Mouse (Mus musculus) embryonic facial prominence, embryonic 13.5 days (tissue): ENCODE results near the gene C2cd5. TPM values are rescaled to one million over a fixed set of nuclear protein-coding genes. Genes with fewer than 3 reads are reported as not detected.

ENCODE experiments used
- ATAC-seq: fragments of 200-750 bp; cut with Nextera tagmentation; 2 replicates; pipeline ENCODE4 v1.8.0; 2017; ENCODE audit warnings: low read depth; ENCODE audit not compliant: insufficient number of reproducible peaks, insufficient read depth, low FRiP score, low TSS enrichment
- H3K27ac ChIP-seq: fragments of 300-500 bp; sonication (generic); 2 replicates; pipeline ENCODE4 v1.5.1; 2015; ENCODE audit warnings: moderate library complexity, mild to moderate bottlenecking, inconsistent platforms
- H3K27me3 ChIP-seq: fragments of 300-500 bp; sonication (generic); 2 replicates; pipeline ENCODE4 v1.6.1; 2015; ENCODE audit warnings: mild to moderate bottlenecking, inconsistent platforms
- H3K36me3 ChIP-seq: fragments of 300-500 bp; sonication (generic); 2 replicates; pipeline ENCODE4 v1.6.1; 2015; ENCODE audit warnings: mild to moderate bottlenecking, inconsistent platforms
- H3K4me1 ChIP-seq: fragments of 300-500 bp; sonication (generic); 2 replicates; pipeline ENCODE4 v1.6.1; 2015; ENCODE audit warnings: inconsistent platforms
- H3K4me2 ChIP-seq: fragments of 300-500 bp; sonication (generic); 2 replicates; pipeline ENCODE4 v1.6.1; 2015; ENCODE audit warnings: moderate library complexity, mild to moderate bottlenecking, inconsistent platforms
- H3K4me3 ChIP-seq: fragments of 300-500 bp; sonication (generic); 2 replicates; pipeline ENCODE4 v1.5.1; 2015; ENCODE audit warnings: mild to moderate bottlenecking, inconsistent platforms
- H3K9ac ChIP-seq: fragments of 300-500 bp; sonication (generic); 2 replicates; pipeline ENCODE4 v1.6.1; 2015; ENCODE audit warnings: mild to moderate bottlenecking, inconsistent platforms
- H3K9me3 ChIP-seq: fragments of 300-500 bp; sonication (generic); 2 replicates; pipeline ENCODE4 v1.6.1; 2016; ENCODE audit warnings: inconsistent platforms
- WGBS: fragments of 180-500 bp; shearing (Covaris S2); methylation state at CpG from one replicate; pipeline ENCODE4 v1.1.7; 2015; ENCODE audit warnings: mixed read lengths; 5-methylcytosine and 5-hydroxymethylcytosine counted together
- polyA plus RNA-seq: library from polyadenylated mRNA; unstranded; fragments of >200 nt; fragmentation: Nextera tagmentation; extraction: Ambion mirVana; gene quantifications from 2 replicates; pipeline ENCODE4 v1.2.1, GENCODE M21; 2015

The C2cd5 gene
- polyA plus RNA-seq, 1 experiment from 2014 or later: 35.7 TPM

GRCm38 (mm10) chr6:143070736-143071135 lies 29.2 kb downstream of the C2cd5 start:
- Histone ChIP-seq H3K27me3 (no peaks in the 10 kb centered on the region), H3K9ac (no peak overlapping the region), H3K27ac (no peak overlapping the region), H3K4me3 (no peak overlapping the region), H3K4me2 (no peak overlapping the region), H3K9me3 (no peaks in the 10 kb centered on the region), H3K4me1 (no peaks in the 10 kb centered on the region), H3K36me3 (peaks cover 34% of the 10 kb centered on the region)
- 72% methylated on average over 9 of the region's 9 CpGs for WGBS
- no peak for ATAC-seq

- Histone ChIP-seq H3K4me3 (no peak overlapping the region), H3K27ac (no peak overlapping the region), H3K27me3 (no peaks in the 10 kb centered on the region), H3K4me1 (no peaks in the 10 kb centered on the region), H3K9me3 (no peaks in the 10 kb centered on the region), H3K9ac (no peak overlapping the region), H3K36me3 (peaks cover 31% of the 10 kb centered on the region), H3K4me2 (no peak overlapping the region)
- no peak for ATAC-seq
- 91% methylated on average over 5 of the region's 5 CpGs for WGBS
Observed at GRCm38 (mm10) chr6:143070019-143070418, 29.9 kb downstream of the C2cd5 start.

- Histone ChIP-seq H3K27ac (no peak overlapping the region), H3K9me3 (no peaks in the 10 kb centered on the region), H3K4me2 (no peak overlapping the region), H3K4me1 (no peaks in the 10 kb centered on the region), H3K36me3 (peaks cover 26% of the 10 kb centered on the region), H3K27me3 (no peaks in the 10 kb centered on the region), H3K9ac (no peak overlapping the region), H3K4me3 (no peak overlapping the region)
- WGBS: 89% methylated on average over 8 of the region's 8 CpGs
- ATAC-seq: no peak
Observed at GRCm38 (mm10) chr6:143069606-143070005, 30.3 kb downstream of the C2cd5 start.

DNA sequence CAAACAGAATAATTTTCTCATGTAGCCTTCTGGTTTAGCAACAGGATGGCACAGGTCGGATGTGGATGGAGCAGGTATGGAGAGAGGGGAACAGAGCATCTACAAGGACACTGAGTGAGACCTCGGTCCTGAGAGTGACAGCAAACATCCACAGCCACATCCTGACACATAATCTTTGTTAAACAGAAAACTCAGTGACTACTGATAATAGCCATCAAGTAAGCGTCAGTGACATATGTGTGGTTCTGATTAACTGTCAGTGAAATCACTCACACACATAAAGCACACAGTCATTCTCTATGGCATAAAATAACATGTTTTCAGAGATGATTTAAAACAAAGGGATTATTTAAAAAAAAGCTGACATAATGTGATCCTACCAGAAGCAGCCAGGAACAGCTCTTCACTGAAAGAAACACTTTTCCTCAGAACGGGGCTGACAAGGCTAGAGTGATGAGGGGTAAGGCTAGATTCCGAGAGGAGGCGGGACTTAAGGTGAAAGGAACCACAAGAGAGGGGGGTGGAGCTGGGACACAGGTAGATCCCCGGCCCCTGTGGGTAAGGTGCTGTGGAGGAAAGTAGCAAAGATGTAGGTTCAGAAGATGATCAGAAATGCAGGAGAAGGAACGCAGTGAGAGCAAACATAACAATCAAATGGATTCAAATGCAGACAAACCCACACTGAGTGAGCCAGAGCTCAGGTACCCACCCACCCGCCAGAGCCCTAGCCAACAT lies 31.6 kb downstream of the C2cd5 start:
- H3K4me2 ChIP-seq: no peak overlapping the region
- WGBS: 69% methylated on average over 9 of the region's 9 CpGs
- H3K36me3 ChIP-seq: peaks cover 19% of the 10 kb centered on the region
- H3K9ac ChIP-seq: no peak overlapping the region
- ATAC-seq: no peak
- no peaks in the 10 kb centered on the region for H3K27me3 ChIP-seq
- no peaks in the 10 kb centered on the region for H3K4me1 ChIP-seq
- no peak overlapping the region for H3K4me3 ChIP-seq
- H3K9me3 ChIP-seq: no peaks in the 10 kb centered on the region
- no peak overlapping the region for H3K27ac ChIP-seq

DNA sequence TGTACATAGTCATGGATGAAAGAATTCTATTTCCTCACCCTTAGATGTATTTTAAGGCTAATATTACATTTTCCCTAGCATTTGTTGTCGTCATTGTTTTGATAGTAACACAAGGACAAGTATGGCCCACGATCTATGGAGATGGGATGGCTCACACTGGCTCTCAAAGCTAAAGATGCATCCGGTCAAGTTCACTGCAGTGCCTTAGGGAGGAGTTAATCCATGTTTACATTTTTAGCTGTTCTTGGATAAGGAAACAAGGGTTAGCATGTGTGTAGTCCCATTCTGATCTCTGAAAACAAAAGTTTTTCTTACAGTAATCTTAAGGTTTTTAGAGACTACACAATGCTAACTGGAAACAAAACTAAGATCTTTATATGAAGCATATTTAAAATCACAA lies 32.3 kb downstream of the C2cd5 start:
- Histone ChIP-seq H3K4me1 (no peaks in the 10 kb centered on the region), H3K9ac (no peak overlapping the region), H3K4me3 (no peak overlapping the region), H3K27me3 (no peaks in the 10 kb centered on the region), H3K36me3 (peaks cover 18% of the 10 kb centered on the region; the same call in 1 of the 2 replicates), H3K9me3 (no peaks in the 10 kb centered on the region), H3K4me2 (no peak overlapping the region), H3K27ac (no peak overlapping the region)
- ATAC-seq: no peak
- 76% methylated on average over 3 of the region's 3 CpGs for WGBS

- Histone ChIP-seq H3K4me1 (no peaks in the 10 kb centered on the region), H3K9me3 (no peaks in the 10 kb centered on the region), H3K4me2 (no peak overlapping the region), H3K9ac (no peak overlapping the region), H3K27ac (no peak overlapping the region), H3K27me3 (no peaks in the 10 kb centered on the region), H3K4me3 (no peak overlapping the region), H3K36me3 (peaks cover 14% of the 10 kb centered on the region; the same call in 1 of the 2 replicates)
- ATAC-seq: no peak
- WGBS: 79% methylated on average over 9 of the region's 9 CpGs
Observed at GRCm38 (mm10) chr6:143066859-143067258, 33.1 kb downstream of the C2cd5 start.

DNA sequence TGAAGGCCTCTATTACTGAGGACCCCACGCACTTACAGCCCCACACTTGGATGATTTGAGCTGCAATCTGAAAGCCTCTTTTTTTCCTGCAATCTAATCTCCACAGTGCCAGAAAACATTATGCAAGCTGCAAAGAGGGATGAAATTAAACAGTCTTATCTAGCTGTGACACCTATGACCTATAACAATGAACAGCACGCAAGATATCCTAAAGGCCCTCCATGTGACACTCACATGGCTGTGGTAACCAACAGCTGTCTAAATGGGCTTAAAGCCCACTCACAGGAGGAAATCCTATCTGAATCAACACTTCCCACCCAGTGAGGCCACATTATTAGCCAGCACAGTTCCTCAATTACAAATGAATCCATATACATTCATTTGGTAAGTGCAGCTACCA lies 35.9 kb downstream of the C2cd5 start:
- H3K4me1 ChIP-seq: no peaks in the 10 kb centered on the region
- H3K27me3 ChIP-seq: no peaks in the 10 kb centered on the region
- H3K27ac ChIP-seq: no peak overlapping the region
- H3K4me2 ChIP-seq: no peak overlapping the region
- no peak overlapping the region for H3K4me3 ChIP-seq
- WGBS: 86% methylated on average over 2 of the region's 2 CpGs
- H3K36me3 ChIP-seq: peaks cover 10% of the 10 kb centered on the region; the same call in 1 of the 2 replicates
- H3K9ac ChIP-seq: no peak overlapping the region
- no peaks in the 10 kb centered on the region for H3K9me3 ChIP-seq
- ATAC-seq: no peak

GRCm38 (mm10) chr6:143057601-143058000 lies 42.3 kb downstream of the C2cd5 start:
- Histone ChIP-seq H3K4me1 (no peaks in the 10 kb centered on the region), H3K4me3 (no peak overlapping the region), H3K36me3 (peaks cover 11% of the 10 kb centered on the region; the same call in 1 of the 2 replicates), H3K9me3 (no peaks in the 10 kb centered on the region), H3K27ac (no peak overlapping the region), H3K27me3 (no peaks in the 10 kb centered on the region), H3K9ac (no peak overlapping the region), H3K4me2 (no peak overlapping the region)
- ATAC-seq: no peak
- 95% methylated on average over 5 of the region's 5 CpGs for WGBS

DNA sequence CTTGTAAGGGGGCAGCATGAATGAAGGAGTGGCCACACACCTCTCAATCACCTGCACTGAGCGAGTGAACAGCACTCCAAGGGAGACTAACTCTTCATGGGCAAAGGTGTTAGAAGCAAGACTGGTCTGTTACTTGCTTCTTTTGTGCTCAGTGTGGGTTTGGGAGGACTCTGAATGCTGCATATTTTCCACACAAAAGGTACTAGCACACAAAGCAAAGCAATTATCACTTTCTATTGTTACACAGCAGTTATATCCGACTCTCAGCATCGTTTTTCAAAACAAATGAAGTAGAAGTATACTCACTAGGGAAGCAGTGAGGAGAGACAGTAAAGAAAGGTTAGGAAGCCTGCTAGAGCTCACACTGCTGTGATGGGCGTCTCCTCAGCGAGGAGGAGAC lies 48.4 kb downstream of the C2cd5 start:
- Histone ChIP-seq H3K9ac (no peak overlapping the region), H3K4me3 (no peak overlapping the region), H3K4me1 (no peaks in the 10 kb centered on the region), H3K27ac (no peak overlapping the region), H3K27me3 (no peaks in the 10 kb centered on the region), H3K4me2 (no peak overlapping the region), H3K36me3 (peaks cover 48% of the 10 kb centered on the region), H3K9me3 (no peaks in the 10 kb centered on the region)
- WGBS: 86% methylated on average over 5 of the region's 5 CpGs
- no peak for ATAC-seq

GRCm38 (mm10) chr6:143049791-143050555 lies 50.0 kb downstream of the C2cd5 start:
- no peak overlapping the region for H3K9ac ChIP-seq
- 67% methylated on average over 11 of the region's 11 CpGs for WGBS
- no peaks in the 10 kb centered on the region for H3K9me3 ChIP-seq
- H3K27ac ChIP-seq: no peak overlapping the region; the same call in 1 of the 2 replicates
- peak; percentile 67; the same call in 1 of the 2 replicates for ATAC-seq
- H3K36me3 ChIP-seq: peaks cover 55% of the 10 kb centered on the region
- no peak overlapping the region for H3K4me3 ChIP-seq
- H3K4me2 ChIP-seq: no peak overlapping the region
- H3K4me1 ChIP-seq: no peaks in the 10 kb centered on the region
- H3K27me3 ChIP-seq: no peaks in the 10 kb centered on the region

DNA sequence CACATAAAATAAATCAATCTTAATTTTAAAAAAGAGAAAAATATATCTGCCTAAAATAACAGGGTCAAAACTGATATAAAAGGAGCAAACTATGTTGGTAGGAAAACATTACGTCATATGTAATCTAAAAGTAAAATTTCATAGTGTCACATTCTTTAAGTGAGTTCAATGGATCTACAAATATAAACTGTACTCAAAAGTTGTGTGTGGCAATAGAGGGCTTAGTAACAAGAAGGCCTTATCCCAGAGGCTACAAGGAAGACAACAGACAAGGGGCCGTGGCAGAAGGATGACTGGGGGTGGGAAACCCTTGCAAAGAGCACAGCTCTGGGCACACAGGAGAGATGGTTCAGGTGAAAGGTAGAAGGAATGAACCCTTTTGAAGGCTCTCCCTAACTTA lies 50.8 kb downstream of the C2cd5 start:
- peaks cover 54% of the 10 kb centered on the region for H3K36me3 ChIP-seq
- no peak overlapping the region for H3K27ac ChIP-seq
- ATAC-seq: no peak
- H3K4me1 ChIP-seq: no peaks in the 10 kb centered on the region
- no peaks in the 10 kb centered on the region for H3K27me3 ChIP-seq
- H3K9me3 ChIP-seq: no peaks in the 10 kb centered on the region
- H3K4me2 ChIP-seq: no peak overlapping the region
- H3K9ac ChIP-seq: no peak overlapping the region
- WGBS: 93% methylated on average over 2 of the region's 2 CpGs
- no peak overlapping the region for H3K4me3 ChIP-seq
